Mouse (Mus musculus) left cerebral cortex, postnatal 25 days (tissue): ENCODE measurements around the gene Zbtb16. TPM values are rescaled to one million over a fixed set of nuclear protein-coding genes. Genes with fewer than 3 reads are reported as not detected.

Source experiments
- DNase-seq, 2 experiments: peaks; one replicate each; pipeline ENCODE4 v3.0.0; 2022; ENCODE audit warnings: low spot score in 2 of 2, mixed read lengths in 1 of 2
- intact Hi-C: fragments of 180-260 bp; cut with DNase I; formaldehyde crosslinking; loops from one replicate; pipeline ENCODE4 v1.15.1; 2025
- total RNA-seq, 2 experiments: library from RNA; stranded (reverse); gene quantifications; 2 replicates each; pipeline ENCODE4 v1.2.3; 2021

Zbtb16 gene
- total RNA-seq, 2 experiments from 2014 or later, result 71.7 to 73.7 TPM

- intact Hi-C loops, result no loop called here
- no peak for DNase-seq
Observed at GRCm38 (mm10) chr9:48663052-48663433, 173.0 kb downstream of the Zbtb16 start.

GRCm38 (mm10) chr9:48662361-48663051 lies 173.5 kb downstream of the Zbtb16 start:
- DNase-seq, result no peak

GRCm38 (mm10) chr9:48661225-48662023 lies 174.6 kb downstream of the Zbtb16 start:
- intact Hi-C loops, result no loop called here
- no peak for DNase-seq

More at GRCm38 (mm10) chr9:48662361-48663051, 173.5 kb downstream of the Zbtb16 start:
- intact Hi-C loops, result no loop called here

- intact Hi-C loops, result no loop called here
Observed at GRCm38 (mm10) chr9:48655525-48656169, 180.4 kb downstream of the Zbtb16 start.

GRCm38 (mm10) chr9:48654730-48655129 lies 181.3 kb downstream of the Zbtb16 start:
- DNase-seq, result no peak
- intact Hi-C loops, result no loop called here

More at GRCm38 (mm10) chr9:48655525-48656169, 180.4 kb downstream of the Zbtb16 start:
- DNase-seq, result no peak

- intact Hi-C loops, result no loop called here
- DNase-seq, result no peak
Observed at GRCm38 (mm10) chr9:48653399-48654070, 182.5 kb downstream of the Zbtb16 start.

- intact Hi-C loops, result no loop called here
- no peak for DNase-seq
Observed at GRCm38 (mm10) chr9:48652026-48652425, 184.0 kb downstream of the Zbtb16 start.

GRCm38 (mm10) chr9:48650846-48651245 lies 185.2 kb downstream of the Zbtb16 start:
- DNase-seq, result peak in 1 of 2 experiments; percentile 1
- intact Hi-C loops, result no loop called here

- peak in 1 of 2 experiments; percentile 9 for DNase-seq
Observed at GRCm38 (mm10) chr9:48649851-48650685, 186.0 kb downstream of the Zbtb16 start.

GRCm38 (mm10) chr9:48649098-48649766 lies 186.8 kb downstream of the Zbtb16 start:
- intact Hi-C loops, result loop anchor here (2.0 to 10.0 kb wide), 3 partner anchors 73 to 836 kb away; partner anchors contain the start of gene Ttc12
- DNase-seq, result peak in 1 of 2 experiments; percentile 25

More at GRCm38 (mm10) chr9:48649851-48650685, 186.0 kb downstream of the Zbtb16 start:
- intact Hi-C loops, result loop anchor here (2.0 to 10.0 kb wide), 3 partner anchors 72 to 835 kb away; partner anchors contain the start of gene Ttc12

- peak in 1 of 2 experiments; percentile 24 for DNase-seq
- intact Hi-C loops, result loop anchor here (2.0 to 10.0 kb wide), 3 partner anchors 74 to 836 kb away; partner anchors contain the start of gene Ttc12
Observed at GRCm38 (mm10) chr9:48648285-48649097, 187.5 kb downstream of the Zbtb16 start.

- peak in 1 of 2 experiments; percentile 4 for DNase-seq
- intact Hi-C loops, result loop anchor here (2.0 to 10.0 kb wide), 4 partner anchors 75 to 837 kb away; partner anchors contain the start of gene Ttc12
Observed at GRCm38 (mm10) chr9:48647648-48648284, 188.3 kb downstream of the Zbtb16 start.

- DNase-seq, result peak in 1 of 2 experiments; percentile 3
Observed at GRCm38 (mm10) chr9:48646781-48647647, 189.0 kb downstream of the Zbtb16 start.

GRCm38 (mm10) chr9:48646251-48646650 lies 189.8 kb downstream of the Zbtb16 start:
- peak; percentile 79 to 84 for DNase-seq
- intact Hi-C loops, result loop anchor here (1.0 to 10.0 kb wide), 7 partner anchors 76 to 839 kb away; partner anchors contain the start of gene Ttc12

More at GRCm38 (mm10) chr9:48646781-48647647, 189.0 kb downstream of the Zbtb16 start:
- intact Hi-C loops, result loop anchor here (1.0 to 10.0 kb wide), 7 partner anchors 75 to 838 kb away; partner anchors contain the start of gene Ttc12

- DNase-seq, result no peak
- intact Hi-C loops, result loop anchor here (1.0 to 10.0 kb wide), 7 partner anchors 77 to 839 kb away; partner anchors contain the start of gene Ttc12
Observed at GRCm38 (mm10) chr9:48645648-48646126, 190.3 kb downstream of the Zbtb16 start.
